Mouse (Mus musculus): ENCODE data around the gene Slc6a5. TPM values are rescaled to one million over a fixed set of nuclear protein-coding genes. Genes with fewer than 3 reads are reported as not detected.

Slc6a5 gene
- polyA plus RNA-seq, 1 experiment, result not detected

DNA sequence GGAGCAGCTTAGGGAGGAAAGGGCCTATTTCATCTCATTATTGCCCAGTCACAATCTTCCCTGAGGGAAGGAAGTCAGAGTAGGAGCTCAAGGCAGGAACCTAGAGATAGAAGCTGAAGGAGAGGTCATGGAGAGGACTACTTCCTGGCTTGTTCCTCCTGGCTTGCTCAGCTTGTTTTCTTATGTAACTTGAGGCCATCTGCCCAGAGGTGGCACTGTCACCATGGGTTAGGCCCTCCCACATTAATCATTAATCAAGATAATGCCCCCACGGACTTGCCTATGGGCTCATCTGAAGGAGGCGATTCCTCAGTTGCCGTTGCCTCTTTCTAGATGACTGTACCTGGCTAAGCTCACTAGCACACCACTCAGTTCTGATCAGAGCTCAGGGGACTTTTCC is 47.2 kb downstream of the Slc6a5 start:
- Histone ChIP-seq H3K4me3 (replicated peaks) (no peak overlapping the region), H3K27me3 (replicated peaks) (no peaks in the 10 kb centered on the region), H3K4me1 (no peaks in the 10 kb centered on the region), H3K9me3 (no peaks in the 10 kb centered on the region), H3K36me3 (replicated peaks; ENCODE audit: low read length) (no peaks in the 10 kb centered on the region)
- no peak for TF ChIP-seq GATA1 (IDR thresholded peaks at IDR 0.05; ENCODE audit: borderline replicate concordance, low read length)
- TF ChIP-seq FLI1 (IDR thresholded peaks at IDR 0.05; ENCODE audit: low read length), result no peak

GRCm38 (mm10) chr7:49963764-49964163 is 53.8 kb downstream of the Slc6a5 start:
- H3K27me3 ChIP-seq (replicated peaks), result no peaks in the 10 kb centered on the region
- no peaks in the 10 kb centered on the region for H3K9me3 ChIP-seq
- TF ChIP-seq GATA1 (IDR thresholded peaks at IDR 0.05; ENCODE audit: borderline replicate concordance, low read length) (no peak), FLI1 (IDR thresholded peaks at IDR 0.05; ENCODE audit: low read length) (no peak)
- H3K4me1 ChIP-seq, result no peaks in the 10 kb centered on the region
- H3K4me3 ChIP-seq (replicated peaks), result no peak overlapping the region
- no peaks in the 10 kb centered on the region for H3K36me3 ChIP-seq (replicated peaks; ENCODE audit: low read length)

DNA sequence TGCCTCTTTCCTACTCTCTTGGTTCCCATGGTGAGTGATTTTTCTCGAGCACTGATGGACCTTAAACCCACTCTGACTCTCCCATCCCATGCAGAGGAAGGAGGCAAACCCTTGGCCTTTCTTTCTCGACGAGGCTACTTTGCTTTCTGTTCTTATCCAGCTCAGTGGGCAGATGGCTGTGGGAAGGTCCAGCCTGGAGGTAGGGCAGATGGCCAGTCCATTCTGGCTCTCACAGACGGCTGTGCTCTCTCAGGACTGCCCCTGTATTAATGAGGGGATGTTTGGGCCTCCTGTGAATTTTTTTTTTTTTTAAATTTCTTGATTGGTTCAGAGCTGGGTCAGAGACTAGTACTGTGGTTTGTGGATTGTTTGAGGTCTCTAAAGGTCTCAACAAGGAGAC is 59.6 kb downstream of the Slc6a5 start:
- no peak overlapping the region for H3K4me3 ChIP-seq (replicated peaks)
- TF ChIP-seq GATA1 (IDR thresholded peaks at IDR 0.05; ENCODE audit: borderline replicate concordance, low read length) (no peak), FLI1 (IDR thresholded peaks at IDR 0.05; ENCODE audit: low read length) (no peak)

GRCm38 (mm10) chr7:49974841-49975440 is 65.0 kb downstream of the Slc6a5 start, which contains the start of gene Nell1:
TSS of gene Nell1 (plus strand) at chr7:49974864.
- Histone ChIP-seq H3K27me3 (replicated peaks) (peaks cover 43% of the 10 kb centered on the region), H3K4me1 (no peaks in the 10 kb centered on the region), H3K4me3 (replicated peaks) (no peak within 1 kb of the TSS), H3K36me3 (replicated peaks; ENCODE audit: low read length) (no peaks in the 10 kb centered on the region), H3K9me3 (no peaks in the 10 kb centered on the region; the same call in 1 of the 2 replicates)
- TF ChIP-seq FLI1 (IDR thresholded peaks at IDR 0.05; ENCODE audit: low read length) (no peak), GATA1 (IDR thresholded peaks at IDR 0.05; ENCODE audit: borderline replicate concordance, low read length) (no peak)

More for the DNA sequence above, 59.6 kb downstream of the Slc6a5 start:
- H3K27me3 ChIP-seq (replicated peaks), result peaks cover 15% of the 10 kb centered on the region
- H3K4me1 ChIP-seq, result no peaks in the 10 kb centered on the region
- no peaks in the 10 kb centered on the region for H3K9me3 ChIP-seq
- no peaks in the 10 kb centered on the region for H3K36me3 ChIP-seq (replicated peaks; ENCODE audit: low read length)

GRCm38 (mm10) chr7:49975441-49976121 is 65.6 kb downstream of the Slc6a5 start:
- TF ChIP-seq GATA1 (IDR thresholded peaks at IDR 0.05; ENCODE audit: borderline replicate concordance, low read length) (no peak), FLI1 (IDR thresholded peaks at IDR 0.05; ENCODE audit: low read length) (no peak)
- no peaks in the 10 kb centered on the region for H3K4me1 ChIP-seq
- H3K36me3 ChIP-seq (replicated peaks; ENCODE audit: low read length), result no peaks in the 10 kb centered on the region
- peaks cover 44% of the 10 kb centered on the region for H3K27me3 ChIP-seq (replicated peaks)
- H3K4me3 ChIP-seq (replicated peaks), result no peak overlapping the region
- no peaks in the 10 kb centered on the region; the same call in 1 of the 2 replicates for H3K9me3 ChIP-seq

GRCm38 (mm10) chr7:49981511-49982227 is 71.7 kb downstream of the Slc6a5 start:
- H3K36me3 ChIP-seq (replicated peaks; ENCODE audit: low read length), result no peaks in the 10 kb centered on the region
- H3K27me3 ChIP-seq (replicated peaks), result peaks cover 9% of the 10 kb centered on the region
- TF ChIP-seq FLI1 (IDR thresholded peaks at IDR 0.05; ENCODE audit: low read length) (no peak), GATA1 (IDR thresholded peaks at IDR 0.05; ENCODE audit: borderline replicate concordance, low read length) (no peak)
- no peaks in the 10 kb centered on the region for H3K4me1 ChIP-seq
- H3K9me3 ChIP-seq, result no peaks in the 10 kb centered on the region
- no peak overlapping the region for H3K4me3 ChIP-seq (replicated peaks)

- TF ChIP-seq GATA1 (IDR thresholded peaks at IDR 0.05; ENCODE audit: borderline replicate concordance, low read length) (no peak), FLI1 (IDR thresholded peaks at IDR 0.05; ENCODE audit: low read length) (no peak)
- Histone ChIP-seq H3K27me3 (replicated peaks) (peaks cover 2% of the 10 kb centered on the region), H3K4me1 (no peaks in the 10 kb centered on the region), H3K9me3 (no peaks in the 10 kb centered on the region), H3K4me3 (replicated peaks) (no peak overlapping the region), H3K36me3 (replicated peaks; ENCODE audit: low read length) (no peaks in the 10 kb centered on the region)
Measured at GRCm38 (mm10) chr7:49984698-49985097, 74.8 kb downstream of the Slc6a5 start.

- Histone ChIP-seq H3K27me3 (replicated peaks) (no peaks in the 10 kb centered on the region), H3K4me1 (no peaks in the 10 kb centered on the region), H3K9me3 (no peaks in the 10 kb centered on the region), H3K4me3 (replicated peaks) (no peak overlapping the region), H3K36me3 (replicated peaks; ENCODE audit: low read length) (no peaks in the 10 kb centered on the region)
- TF ChIP-seq FLI1 (IDR thresholded peaks at IDR 0.05; ENCODE audit: low read length), result no peak
- no peak for TF ChIP-seq GATA1 (IDR thresholded peaks at IDR 0.05; ENCODE audit: borderline replicate concordance, low read length)
Measured at GRCm38 (mm10) chr7:49985947-49986346, 76.0 kb downstream of the Slc6a5 start.

DNA sequence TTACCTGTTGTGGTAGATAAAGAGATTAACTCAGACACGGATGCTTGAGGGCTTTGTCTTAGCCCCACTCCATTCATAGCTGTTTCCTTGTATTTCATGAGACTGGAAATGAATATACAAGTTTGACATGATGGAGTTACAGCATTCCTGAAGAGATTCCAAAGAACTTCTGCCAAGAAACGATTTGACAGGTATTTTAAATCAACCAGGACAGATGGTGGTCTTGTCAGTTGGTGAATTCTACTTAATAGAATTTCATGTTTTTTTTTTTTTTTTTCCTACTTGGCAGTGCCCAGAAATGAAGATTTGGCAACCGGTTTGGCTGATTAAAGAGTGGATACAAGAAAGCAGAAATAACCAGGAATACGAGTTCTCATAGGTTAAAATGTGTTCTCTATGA is 89.4 kb downstream of the Slc6a5 start:
- no peaks in the 10 kb centered on the region for H3K4me1 ChIP-seq
- no peak for TF ChIP-seq FLI1 (IDR thresholded peaks at IDR 0.05; ENCODE audit: low read length)
- TF ChIP-seq GATA1 (IDR thresholded peaks at IDR 0.05; ENCODE audit: borderline replicate concordance, low read length), result no peak
- H3K9me3 ChIP-seq, result no peaks in the 10 kb centered on the region; the same call in 1 of the 2 replicates

DNA sequence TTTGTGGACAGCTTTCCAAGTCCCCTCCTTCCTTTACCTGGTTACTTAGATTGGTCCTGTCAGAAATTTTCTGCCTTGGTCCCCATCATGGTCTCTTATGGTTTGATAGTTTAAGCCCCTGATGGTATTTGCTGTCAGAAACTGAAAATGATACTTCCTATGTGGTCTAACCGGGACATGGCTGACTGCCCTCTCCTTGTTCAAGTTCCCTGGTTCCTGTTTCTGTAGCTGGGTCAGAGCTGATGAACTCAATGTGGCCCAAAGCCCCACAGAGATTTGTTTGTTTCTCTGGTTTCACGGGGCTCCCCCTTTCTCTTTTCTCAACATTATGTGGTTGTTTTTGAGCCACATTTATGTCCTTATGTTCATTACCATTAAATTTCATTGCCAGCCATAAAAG is 95.3 kb downstream of the Slc6a5 start:
- H3K4me3 ChIP-seq (replicated peaks), result no peak overlapping the region
- no peaks in the 10 kb centered on the region for H3K9me3 ChIP-seq
- TF ChIP-seq FLI1 (IDR thresholded peaks at IDR 0.05; ENCODE audit: low read length), result no peak
- TF ChIP-seq GATA1 (IDR thresholded peaks at IDR 0.05; ENCODE audit: borderline replicate concordance, low read length), result no peak
- no peaks in the 10 kb centered on the region for H3K27me3 ChIP-seq (replicated peaks)
- H3K36me3 ChIP-seq (replicated peaks; ENCODE audit: low read length), result no peaks in the 10 kb centered on the region
- H3K4me1 ChIP-seq, result no peaks in the 10 kb centered on the region

More for the DNA sequence above, 89.4 kb downstream of the Slc6a5 start:
- Histone ChIP-seq H3K27me3 (replicated peaks) (no peaks in the 10 kb centered on the region), H3K4me3 (replicated peaks) (no peak overlapping the region), H3K36me3 (replicated peaks; ENCODE audit: low read length) (no peaks in the 10 kb centered on the region)

Other genes starting within 250 kb of the Slc6a5 start
- 4.1 and 9.6 TPM in 2 replicates for gene Htatip2, start 151.0 kb upstream of the Slc6a5 start, polyA plus RNA-seq (2012; ENCODE audit: insufficient read depth, low replicate concordance)
- gene Prmt3, start 131.8 kb upstream of the Slc6a5 start, polyA plus RNA-seq (2012; ENCODE audit: insufficient read depth, low replicate concordance), result 8.3 and 22.8 TPM in 2 replicates
- not detected in 2 replicates for gene Nell1, start 64.7 kb downstream of the Slc6a5 start, polyA plus RNA-seq (2012; ENCODE audit: insufficient read depth, low replicate concordance)